Mouse (Mus musculus): ENCODE measurements around the gene Mpst. TPM values are rescaled to one million over a fixed set of nuclear protein-coding genes. Genes with fewer than 3 reads are reported as not detected.
A peak's percentile ranks its signal among the peaks of the same experiment; 100 is the strongest.

The Mpst gene
- 10 to 100 TPM; 32.9 to 37.0 TPM for total RNA-seq (2021)

DNA sequence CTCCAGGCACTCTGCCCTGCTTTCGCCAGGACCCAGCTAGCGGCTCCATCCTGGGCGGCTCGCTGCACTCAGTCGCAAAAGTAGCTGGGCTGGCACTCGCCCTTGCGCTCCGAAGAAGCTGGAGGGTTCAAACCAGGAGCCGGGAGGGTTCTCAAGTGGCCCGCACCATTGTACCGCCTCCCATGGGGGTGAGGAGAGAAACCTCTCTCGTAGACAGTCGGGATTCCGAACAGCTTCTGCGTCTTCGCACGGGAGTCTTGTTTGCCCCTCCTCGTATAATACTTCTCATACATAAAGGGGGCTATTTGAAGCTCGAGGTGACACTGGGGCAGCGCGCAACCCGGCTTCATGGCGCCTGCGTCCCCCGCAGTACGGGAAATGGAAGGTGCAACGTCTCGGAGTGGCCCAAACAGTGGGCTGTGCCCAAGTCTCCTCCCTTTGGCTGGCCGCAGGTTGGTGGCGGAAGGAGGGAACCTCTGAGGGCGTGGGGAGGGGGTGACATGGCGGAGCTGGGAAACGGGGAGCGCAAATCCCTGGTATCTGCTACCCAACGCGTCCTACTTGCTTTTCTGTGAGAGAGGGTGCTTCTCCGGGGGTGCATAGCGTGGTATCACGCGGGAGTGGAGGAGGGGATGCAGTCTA is at the start of gene Mpst:
Mpst (plus strand) TSS at position 124 of the 642 bp plus-strand sequence.
- DNase-seq (ENCODE audit: low spot score in 2 of 2) = peak; percentile 92
- intact Hi-C loops (cut with DNase I) = no loop called here

DNA sequence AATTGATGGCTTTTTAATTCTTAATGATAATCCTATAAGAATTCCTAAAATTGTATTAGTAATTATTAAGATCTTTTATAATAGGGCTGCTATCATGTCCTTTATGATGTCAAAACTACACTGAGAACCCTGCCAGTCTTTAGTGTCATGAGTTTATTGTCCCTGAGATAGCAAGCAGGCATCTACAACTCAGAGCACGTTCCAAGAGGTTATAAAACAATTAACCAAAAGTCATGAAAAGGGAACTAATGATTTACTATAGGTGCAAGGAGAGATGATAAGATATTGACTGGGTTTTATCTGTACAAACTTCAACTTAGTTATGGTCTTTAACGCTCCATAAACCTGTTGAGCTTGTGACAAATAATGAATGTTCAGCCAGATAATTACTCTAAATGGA is 40.3 kb upstream of the Mpst start:
- no peak for DNase-seq (ENCODE audit: low spot score in 2 of 2)
- intact Hi-C loops (cut with DNase I) = no loop called here

DNA sequence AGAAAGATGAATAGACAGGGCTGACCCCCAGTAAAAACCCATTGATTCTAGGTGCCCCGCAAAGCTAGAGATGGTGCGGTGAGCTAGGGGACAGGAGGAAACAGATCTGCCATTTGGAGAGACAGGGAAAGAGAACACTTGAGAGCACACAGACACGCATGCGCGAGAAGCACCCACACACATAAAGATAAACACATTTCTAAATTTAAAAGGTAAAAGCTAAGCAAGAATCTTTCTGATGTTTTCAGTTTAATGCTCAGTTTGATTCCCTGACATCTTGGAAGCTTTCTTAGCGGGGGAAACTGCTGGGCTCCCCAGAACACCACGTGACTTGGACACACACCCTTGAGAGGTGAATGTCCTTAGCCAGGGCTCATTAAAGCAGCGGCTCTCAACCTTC is 39.3 kb upstream of the Mpst start:
- intact Hi-C loops (cut with DNase I) = no loop called here
- peak; percentile 33 to 49 for DNase-seq (ENCODE audit: low spot score in 2 of 2)

DNA sequence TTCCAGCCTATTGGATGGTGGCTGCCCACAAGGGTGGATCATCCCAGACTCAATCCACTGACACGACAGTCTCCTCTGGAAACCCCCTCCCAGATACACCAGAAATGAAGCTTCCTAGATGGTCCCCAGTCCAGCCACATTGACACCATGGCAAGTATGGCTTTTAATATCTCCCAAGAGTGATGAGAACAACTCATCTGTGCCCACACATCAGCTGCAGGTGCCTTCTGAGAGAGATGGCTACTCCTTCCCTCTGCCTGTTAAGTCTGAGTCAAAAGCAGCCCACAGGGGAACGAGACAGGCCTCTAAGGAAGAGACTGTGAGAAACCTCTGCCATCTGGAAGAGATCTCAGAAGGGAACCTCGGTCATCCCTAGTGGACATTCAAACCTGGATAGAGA is 38.4 kb upstream of the Mpst start:
- intact Hi-C loops (cut with DNase I) = no loop called here
- DNase-seq (ENCODE audit: low spot score in 2 of 2) = peak; percentile 21 to 23

GRCm38 (mm10) chr15:78368926-78369346 is 37.3 kb upstream of the Mpst start:
- intact Hi-C loops (cut with DNase I) = no loop called here
- peak in 1 of 2 experiments; percentile 32 for DNase-seq (ENCODE audit: low spot score in 2 of 2)

GRCm38 (mm10) chr15:78369641-78370040 is 36.6 kb upstream of the Mpst start:
- DNase-seq (ENCODE audit: low spot score in 2 of 2) = no peak
- intact Hi-C loops (cut with DNase I) = no loop called here

GRCm38 (mm10) chr15:78372796-78373195 is 33.4 kb upstream of the Mpst start:
- intact Hi-C loops (cut with DNase I) = no loop called here
- DNase-seq (ENCODE audit: low spot score in 2 of 2) = no peak

GRCm38 (mm10) chr15:78374204-78374603 is 32.0 kb upstream of the Mpst start:
- intact Hi-C loops (cut with DNase I) = no loop called here
- peak in 1 of 2 experiments; percentile 29 for DNase-seq (ENCODE audit: low spot score in 2 of 2)

- no peak for DNase-seq (ENCODE audit: low spot score in 2 of 2)
- intact Hi-C loops (cut with DNase I) = no loop called here
Observed at GRCm38 (mm10) chr15:78377859-78378258, 28.4 kb upstream of the Mpst start.

GRCm38 (mm10) chr15:78378556-78378955 is 27.7 kb upstream of the Mpst start:
- intact Hi-C loops (cut with DNase I) = no loop called here
- no peak for DNase-seq (ENCODE audit: low spot score in 2 of 2)

- intact Hi-C loops (cut with DNase I) = no loop called here
- DNase-seq (ENCODE audit: low spot score in 2 of 2) = no peak
Observed at GRCm38 (mm10) chr15:78380208-78380607, 26.0 kb upstream of the Mpst start.

GRCm38 (mm10) chr15:78380741-78381140 is 25.5 kb upstream of the Mpst start:
- no peak for DNase-seq (ENCODE audit: low spot score in 2 of 2)
- intact Hi-C loops (cut with DNase I) = no loop called here

- DNase-seq (ENCODE audit: low spot score in 2 of 2) = no peak
- intact Hi-C loops (cut with DNase I) = no loop called here
Observed at GRCm38 (mm10) chr15:78382115-78382514, 24.1 kb upstream of the Mpst start.

- DNase-seq (ENCODE audit: low spot score in 2 of 2) = no peak
- intact Hi-C loops (cut with DNase I) = no loop called here
Observed at GRCm38 (mm10) chr15:78383450-78384219, 22.6 kb upstream of the Mpst start.

DNA sequence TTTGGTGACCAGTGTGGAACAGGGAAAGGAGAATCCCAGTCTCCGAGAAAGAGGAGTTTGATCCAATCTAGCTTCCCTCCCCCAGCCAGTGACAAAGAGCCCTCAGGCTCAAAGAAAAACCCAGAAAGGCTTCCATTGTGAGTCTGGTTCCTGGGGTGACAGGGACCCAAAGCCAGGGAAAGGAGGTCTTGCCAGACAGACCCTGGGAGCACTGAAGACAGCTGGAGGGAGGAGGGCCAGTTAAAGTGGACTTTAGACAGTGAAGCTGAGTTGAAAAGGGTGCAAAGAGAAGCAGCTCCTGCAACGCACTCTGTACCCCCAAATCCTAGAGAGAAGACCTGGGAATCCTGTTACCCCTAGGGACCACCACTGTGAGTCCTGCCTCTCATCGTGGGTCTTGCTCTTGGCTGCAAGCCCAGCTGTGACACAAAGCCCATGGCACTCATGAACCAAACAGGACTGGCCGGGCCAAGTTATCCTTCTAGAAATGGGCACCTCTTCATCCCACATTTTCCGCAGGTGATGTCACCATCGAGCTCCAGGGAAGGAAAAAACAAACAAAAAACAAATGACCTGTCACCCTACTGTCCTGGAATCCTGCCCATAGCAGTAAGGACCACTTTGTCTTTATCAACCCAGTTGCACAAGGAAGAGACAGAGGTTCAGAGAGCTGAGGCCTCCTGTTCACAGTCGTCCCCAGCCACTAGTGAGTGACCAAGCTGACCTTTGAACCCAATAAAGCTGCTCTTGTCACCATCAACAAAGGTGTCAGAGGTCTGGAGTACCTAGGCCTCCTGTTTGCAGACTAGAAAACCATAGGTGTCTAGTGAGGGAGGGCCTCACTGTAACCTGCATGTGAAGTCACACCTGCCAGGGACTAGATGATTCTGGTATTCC is 21.7 kb upstream of the Mpst start:
- intact Hi-C loops (cut with DNase I) = no loop called here
- DNase-seq (ENCODE audit: low spot score in 2 of 2) = no peak

DNA sequence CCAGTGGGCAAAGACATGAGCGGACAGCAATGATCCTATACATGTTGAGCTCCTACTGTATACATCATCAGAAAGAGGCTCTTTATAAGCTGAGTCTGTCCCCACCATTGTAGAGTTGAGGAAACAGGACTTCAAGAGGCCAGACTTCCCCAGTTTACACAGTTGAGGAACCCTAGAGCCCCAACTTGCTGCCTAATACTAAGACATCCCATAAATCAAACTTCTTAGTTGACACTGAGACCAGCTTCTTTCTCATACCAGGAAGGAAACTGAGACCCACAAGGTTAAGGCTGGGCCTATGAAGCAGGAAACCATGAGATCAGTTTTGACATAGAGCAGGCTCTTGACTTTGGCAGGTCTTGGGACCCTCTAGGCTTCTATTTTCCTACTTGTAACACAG is 20.7 kb upstream of the Mpst start:
- intact Hi-C loops (cut with DNase I) = no loop called here
- no peak for DNase-seq (ENCODE audit: low spot score in 2 of 2)

- DNase-seq (ENCODE audit: low spot score in 2 of 2) = no peak
- intact Hi-C loops (cut with DNase I) = no loop called here
Observed at GRCm38 (mm10) chr15:78390855-78391254, 15.4 kb upstream of the Mpst start.

GRCm38 (mm10) chr15:78395478-78395962 is 10.7 kb upstream of the Mpst start, which contains the start of gene Tex33:
TSS of gene Tex33 (minus strand) at chr15:78395912.
- no peak for DNase-seq (ENCODE audit: low spot score in 2 of 2)
- intact Hi-C loops (cut with DNase I) = no loop called here

- intact Hi-C loops (cut with DNase I) = no loop called here
- no peak for DNase-seq (ENCODE audit: low spot score in 2 of 2)
Observed at GRCm38 (mm10) chr15:78401345-78401744, 4.9 kb upstream of the Mpst start.

- intact Hi-C loops (cut with DNase I) = no loop called here
- DNase-seq (ENCODE audit: low spot score in 2 of 2) = peak in 1 of 2 experiments; percentile 44
Observed at GRCm38 (mm10) chr15:78401921-78402320, 4.3 kb upstream of the Mpst start.
